ENCODE assay signal across 11 mouse cellular contexts in genomic region chr4:53637269-53637909, GRCm38 (mm10). TPM values are rescaled to one million over a fixed set of nuclear protein-coding genes. Genes with fewer than 3 reads are reported as not detected.
A peak's percentile ranks its signal among the peaks of the same experiment; 100 is the strongest.
DNase-seq lines count a peak whose midpoint lies in the region; ATAC-seq and TF ChIP-seq lines count a peak whose summit lies in the region.
"Had no signal": no experiment of that assay in that cellular context is flagged by ENCODE, and none has a peak within 500 bp of the region (broad histone marks: within the 10 kb centered on the region; RNA-seq: fewer than 3 reads in every experiment).

No protein-coding gene starts in this region.

- H3K27me3 ChIP-seq in embryonic facial prominence, embryonic 13.5 days = no peaks in the 10 kb centered on the region
- H3K27me3 ChIP-seq in embryonic facial prominence, embryonic 10.5 days (replicated peaks; ENCODE audit: low read depth, poor library complexity, severe bottlenecking) = no peaks in the 10 kb centered on the region
- no peaks in the 10 kb centered on the region for H3K27me3 ChIP-seq in kidney, adult 2 months (replicated peaks; ENCODE audit: control insufficient read depth, insufficient read depth, low read length)
- H3K27me3 ChIP-seq in limb, embryonic 14.5 days (ENCODE audit: control insufficient read depth, insufficient read depth, low read length) = no peaks in the 10 kb centered on the region

- H3K27ac ChIP-seq in embryonic facial prominence, embryonic 13.5 days = 0 out of 2 replicates have a peak overlapping the region, but pooled peaks have one; percentile 16
- H3K27ac ChIP-seq in embryonic facial prominence, embryonic 10.5 days (replicated peaks) = no peak overlapping the region
- no peak overlapping the region for H3K27ac ChIP-seq in kidney, adult 2 months (ENCODE audit: insufficient read depth, low read depth, low read length)
- H3K27ac ChIP-seq in limb, embryonic 14.5 days (replicated peaks; ENCODE audit: low read depth, low read length) = no peak overlapping the region
- H3K27ac ChIP-seq: kidney, postnatal 0 days had no signal

- no peak for TF ChIP-seq CTCF in kidney, adult 2 months (conservative IDR thresholded peaks at IDR 0.05; ENCODE audit: insufficient read depth, insufficient read length, low read depth, low read length)

- no peak for DNase-seq in embryonic facial prominence, embryonic 10.5 days (ENCODE audit: low spot score)
- DNase-seq in kidney, postnatal 4 days = peak; percentile 25 to 32
- no peak for DNase-seq in kidney, adult 2 months
- DNase-seq in brain, adult 2 months (ENCODE audit: low read depth, low spot score) = peak; percentile 23
- DNase-seq in limb, embryonic 14.5 days (ENCODE audit: low spot score) = peak; percentile 40
- DNase-seq in cerebellum, adult 11-12 months = no peak
- no peak for DNase-seq in urinary bladder, adult 2 months (ENCODE audit: low spot score)
- DNase-seq: adrenal gland, adult 2 months; gastrocnemius, postnatal 36 days had no signal

- WGBS in embryonic facial prominence, embryonic 13.5 days = 71% methylated on average over 7 of the region's 7 CpGs
- WGBS in embryonic facial prominence, embryonic 10.5 days = 78% methylated on average over 7 of the region's 7 CpGs
- WGBS in kidney, adult 2 months = 61% methylated on average over 7 of the region's 7 CpGs
- 58% methylated on average over 7 of the region's 7 CpGs for WGBS in limb, embryonic 14.5 days

- no peak overlapping the region for H3K9ac ChIP-seq in embryonic facial prominence, embryonic 13.5 days
- no peak overlapping the region for H3K9ac ChIP-seq in limb, embryonic 14.5 days (ENCODE audit: low read depth, low read length, severe bottlenecking)

- peaks cover 9% of the 10 kb centered on the region; the same call in 1 of the 2 replicates for H3K9me3 ChIP-seq in embryonic facial prominence, embryonic 13.5 days
- H3K9me3 ChIP-seq in embryonic facial prominence, embryonic 10.5 days = no peaks in the 10 kb centered on the region
- peaks cover 9% of the 10 kb centered on the region; the same call in 1 of the 2 replicates for H3K9me3 ChIP-seq in limb, embryonic 14.5 days (ENCODE audit: control insufficient read depth, low read length)

- no peak overlapping the region for H3K4me2 ChIP-seq in embryonic facial prominence, embryonic 13.5 days
- no peak overlapping the region for H3K4me2 ChIP-seq in limb, embryonic 14.5 days (replicated peaks; ENCODE audit: low read depth, low read length, severe bottlenecking)

- peaks cover 16% of the 10 kb centered on the region for H3K36me3 ChIP-seq in embryonic facial prominence, embryonic 13.5 days
- H3K36me3 ChIP-seq in embryonic facial prominence, embryonic 10.5 days (replicated peaks) = peaks cover 27% of the 10 kb centered on the region
- no peaks in the 10 kb centered on the region for H3K36me3 ChIP-seq in kidney, adult 2 months (ENCODE audit: control insufficient read depth, insufficient read depth, low read length)
- peaks cover 8% of the 10 kb centered on the region; the same call in 1 of the 2 replicates for H3K36me3 ChIP-seq in limb, embryonic 14.5 days (ENCODE audit: control insufficient read depth, insufficient read depth, low read length)

- ATAC-seq in embryonic facial prominence, embryonic 13.5 days (ENCODE audit: insufficient number of reproducible peaks, insufficient read depth, low FRiP score, low TSS enrichment, low read depth) = no peak
- ATAC-seq in limb, embryonic 14.5 days (ENCODE audit: low FRiP score, low read depth) = peak; percentile 62

- TF ChIP-seq POLR2A in kidney, adult 2 months (IDR thresholded peaks at IDR 0.05; ENCODE audit: low read depth, low read length) = no peak
- no peak for TF ChIP-seq POLR2A in limb, embryonic 14.5 days (IDR thresholded peaks at IDR 0.05; ENCODE audit: borderline replicate concordance, extremely low read depth, insufficient read depth, insufficient read length)

- 0 out of 2 replicates have a peak, but pooled peaks cover 5% of the 10 kb centered on the region for H3K4me1 ChIP-seq in embryonic facial prominence, embryonic 13.5 days
- H3K4me1 ChIP-seq in embryonic facial prominence, embryonic 10.5 days = peaks cover 18% of the 10 kb centered on the region
- H3K4me1 ChIP-seq in kidney, adult 2 months (ENCODE audit: control insufficient read depth, insufficient read depth, low read length) = no peaks in the 10 kb centered on the region; the same call in 1 of the 2 replicates
- H3K4me1 ChIP-seq in limb, embryonic 14.5 days (ENCODE audit: control insufficient read depth, insufficient read depth, low read length) = peaks cover 10% of the 10 kb centered on the region; the same call in 1 of the 2 replicates

- no peak overlapping the region for H3K4me3 ChIP-seq in embryonic facial prominence, embryonic 13.5 days
- H3K4me3 ChIP-seq in embryonic facial prominence, embryonic 10.5 days = no peak overlapping the region
- no peak overlapping the region for H3K4me3 ChIP-seq in kidney, adult 2 months (ENCODE audit: insufficient read depth, low read depth, low read length)
- no peak overlapping the region for H3K4me3 ChIP-seq in limb, embryonic 14.5 days (replicated peaks; ENCODE audit: low read length)

RNA-seq across cellular contexts. Expression of gene Fsd1l, which starts 6.1 kb away (rescaled TPM):
- polyA plus RNA-seq in embryonic facial prominence, embryonic 13.5 days (2015; fragmentation: Nextera tagmentation; extraction: Ambion mirVana) = 18.8 and 21.0 TPM in 2 replicates
- 19.2 and 21.3 TPM in 2 replicates for polyA plus RNA-seq in embryonic facial prominence, embryonic 10.5 days (2016; fragmentation: Nextera tagmentation; extraction: Ambion mirVana)
- polyA plus RNA-seq in kidney, adult 2 months (2012; rRNA removed) = 0.53 and 0.55 TPM in 2 replicates
- polyA plus RNA-seq in limb, embryonic 14.5 days (2012; rRNA removed) = 5.7 and 6.3 TPM in 2 replicates
- 7.3 and 9.8 TPM in 2 replicates for polyA plus RNA-seq in limb, embryonic 14.5 days (2014; fragmentation: Nextera tagmentation; extraction: Ambion mirVana)
- polyA plus RNA-seq in urinary bladder, adult 2 months (2012; rRNA removed) = 5.1 and 5.2 TPM in 2 replicates

Comparison
In these comparisons a context has a peak if more than half of its experiments do, and no peak if none do; other contexts are left out.
1. DNase-seq: peak in kidney, postnatal 4 days (2 of 2), brain, adult 2 months (single experiment) and limb, embryonic 14.5 days (single experiment); none in embryonic facial prominence, embryonic 10.5 days (single experiment), kidney, adult 2 months (single experiment), cerebellum, adult 11-12 months (single experiment) and urinary bladder, adult 2 months (single experiment).